Mouse (Mus musculus) gastrocnemius, adult 18-20 months (tissue): ENCODE measurements around the gene Myocos. TPM values are rescaled to one million over a fixed set of nuclear protein-coding genes. Genes with fewer than 3 reads are reported as not detected.
"Not testable (repeated sequence)": the region's sequence is repeated elsewhere in the genome, so short reads cannot be mapped to it uniquely, and the experiment has no call there.

Source experiments
- DNase-seq: peaks from one replicate; pipeline ENCODE4 v3.0.0; 2021; ENCODE audit warnings: low spot score
- long read RNA-seq, 2 experiments: library from polyadenylated mRNA; stranded (forward); transcript quantifications; one replicate each; pipeline ENCODE4 v2.0.0; 2021
- total RNA-seq, 2 experiments: library from RNA; stranded (reverse); gene quantifications; 2 replicates each; pipeline ENCODE4 v1.2.3; 2021

Myocos gene
- not detected for total RNA-seq
- long read RNA-seq, experiment 1: 0 reads
- long read RNA-seq, experiment 2: 0 reads

- DNase-seq: no peak
Observed at GRCm38 (mm10) chr1:162658119-162658518, at the start of gene Myocos. Gene Myocos, minus strand, starts transcription at chr1:162658219.

DNA sequence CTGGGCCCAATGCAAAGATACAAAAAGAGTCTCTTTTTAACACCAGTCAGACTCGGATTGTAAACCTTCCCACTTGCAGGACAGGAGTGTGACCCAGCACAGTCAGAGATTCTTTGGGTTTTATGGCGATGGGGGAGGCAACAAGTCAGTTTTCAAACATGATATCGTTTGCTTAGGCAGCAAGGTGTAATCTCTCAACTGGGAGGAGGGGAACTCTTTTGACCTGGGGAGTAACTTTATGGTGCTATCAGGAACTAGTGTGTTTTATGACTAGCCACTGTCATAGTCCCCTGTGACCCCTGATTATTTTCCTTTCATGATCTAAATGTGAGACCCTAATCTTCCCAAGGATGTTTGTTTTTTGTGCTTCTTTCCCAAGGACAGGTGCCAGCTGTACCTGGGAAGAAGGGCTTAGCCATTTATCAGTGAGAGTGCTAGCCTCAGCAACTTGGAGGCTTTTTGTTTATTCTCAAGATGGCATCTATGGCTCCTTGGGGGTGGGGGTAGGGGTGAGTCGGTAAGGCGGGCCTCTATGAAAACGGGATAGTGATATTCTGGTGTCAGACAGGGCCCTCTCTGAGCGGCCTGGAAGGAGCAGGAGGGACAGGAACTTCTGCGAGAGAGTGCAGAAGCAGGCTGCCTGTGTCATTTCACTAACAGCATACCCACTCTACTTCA, 42.5 kb upstream of the Myocos start:
- DNase-seq: no peak

- DNase-seq: peak; percentile 38
Observed at GRCm38 (mm10) chr1:162697866-162698265, 39.8 kb upstream of the Myocos start.

GRCm38 (mm10) chr1:162693721-162694120, 35.7 kb upstream of the Myocos start:
- DNase-seq: no peak

DNA sequence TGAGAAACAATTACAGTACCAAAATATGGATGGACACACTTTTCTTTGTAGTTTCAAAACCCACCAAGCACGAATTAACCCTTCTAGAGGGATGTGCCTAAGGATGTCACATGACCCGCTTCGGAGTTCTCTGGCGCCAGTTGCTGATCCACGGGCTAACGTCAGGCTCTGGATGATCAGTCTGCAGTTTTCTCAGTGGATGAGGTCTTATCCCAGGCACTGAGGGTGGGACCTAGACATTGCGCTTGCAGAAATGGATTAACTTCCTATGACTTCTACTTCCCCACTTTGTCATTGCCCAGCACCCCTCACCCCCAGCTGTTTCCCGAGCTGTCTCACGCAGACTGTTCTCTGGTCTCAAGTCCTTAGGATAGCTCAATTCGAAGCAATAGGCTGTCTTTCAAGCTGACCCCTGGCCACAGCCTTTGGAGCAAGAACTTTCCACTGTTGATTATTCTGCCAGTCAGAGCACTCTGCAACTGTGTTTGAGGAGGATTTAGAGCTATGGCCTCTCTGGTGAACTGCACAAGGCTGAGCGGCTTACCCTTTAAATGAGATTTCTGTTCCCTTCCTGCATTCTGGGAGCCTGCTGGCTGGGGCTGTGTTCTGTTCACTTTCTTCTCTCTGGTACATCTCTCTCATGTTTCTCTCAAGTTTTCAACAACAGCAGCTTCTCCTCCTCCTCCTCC, 7.6 kb upstream of the Myocos start:
- no peak for DNase-seq

- peak; percentile 83 for DNase-seq
Observed at GRCm38 (mm10) chr1:162664826-162665475, 6.9 kb upstream of the Myocos start.

- DNase-seq: peak; percentile 71
Observed at GRCm38 (mm10) chr1:162660276-162660860, 2.3 kb upstream of the Myocos start.

GRCm38 (mm10) chr1:162648416-162648815, 9.6 kb downstream of the Myocos start:
- DNase-seq: no peak

DNA sequence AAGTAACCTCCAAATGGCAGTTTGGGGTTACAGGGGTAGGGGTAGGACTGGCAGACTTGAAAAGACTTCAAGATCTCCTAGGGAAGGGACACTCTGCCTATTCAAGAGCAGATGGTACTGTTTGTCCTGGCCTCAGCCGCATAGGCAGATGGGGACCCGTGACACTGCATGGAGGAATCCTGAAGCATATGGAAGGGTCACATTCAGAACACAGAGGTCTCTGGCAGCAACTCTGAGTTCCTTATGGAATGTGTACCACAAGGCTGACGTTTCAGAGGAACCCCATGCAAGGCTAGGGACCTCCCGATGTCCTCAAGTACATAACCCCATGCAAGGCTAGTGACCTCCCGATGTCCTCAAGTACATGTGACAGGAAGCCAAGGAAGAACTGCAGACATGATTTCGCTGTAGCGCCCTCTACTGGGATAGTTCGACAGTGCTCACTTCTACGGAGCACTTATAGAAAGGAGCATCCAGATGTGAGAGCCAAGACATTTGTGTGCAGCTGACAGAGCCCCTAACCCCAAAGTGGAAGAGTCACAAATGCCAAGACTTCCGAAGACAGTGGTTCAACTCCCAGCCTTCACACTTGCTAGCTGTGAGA, 11.8 kb downstream of the Myocos start:
- DNase-seq: no peak

- DNase-seq: peak; percentile 94
Observed at GRCm38 (mm10) chr1:162643752-162644151, 14.3 kb downstream of the Myocos start.

- DNase-seq: no peak
Observed at GRCm38 (mm10) chr1:162642591-162642990, 15.4 kb downstream of the Myocos start.

GRCm38 (mm10) chr1:162639861-162640260, 18.2 kb downstream of the Myocos start:
- no peak for DNase-seq

GRCm38 (mm10) chr1:162639051-162639750, 18.8 kb downstream of the Myocos start, which contains the start of gene Myoc:
Gene Myoc, plus strand, starts transcription at chr1:162639155.
- DNase-seq: peak; percentile 39

DNA sequence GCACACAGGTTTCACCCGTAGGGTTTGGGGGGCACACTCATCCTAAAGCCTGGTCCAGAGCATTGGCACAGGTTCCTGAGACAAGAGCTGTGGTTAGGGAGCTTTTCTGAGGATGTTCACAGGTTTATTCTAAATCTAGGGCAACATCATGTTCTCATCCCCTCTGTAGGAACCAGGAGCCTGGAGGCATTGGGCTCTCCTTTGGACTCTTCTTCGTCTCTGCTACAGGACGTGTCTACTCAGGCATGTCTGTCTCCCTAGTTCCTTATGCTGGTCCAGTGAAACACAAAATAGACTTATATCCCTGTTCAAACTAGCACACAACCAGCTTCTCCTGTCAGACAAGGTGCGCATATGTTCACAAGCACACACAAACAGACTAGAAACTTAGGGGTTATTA, 19.5 kb downstream of the Myocos start:
- no peak for DNase-seq

DNA sequence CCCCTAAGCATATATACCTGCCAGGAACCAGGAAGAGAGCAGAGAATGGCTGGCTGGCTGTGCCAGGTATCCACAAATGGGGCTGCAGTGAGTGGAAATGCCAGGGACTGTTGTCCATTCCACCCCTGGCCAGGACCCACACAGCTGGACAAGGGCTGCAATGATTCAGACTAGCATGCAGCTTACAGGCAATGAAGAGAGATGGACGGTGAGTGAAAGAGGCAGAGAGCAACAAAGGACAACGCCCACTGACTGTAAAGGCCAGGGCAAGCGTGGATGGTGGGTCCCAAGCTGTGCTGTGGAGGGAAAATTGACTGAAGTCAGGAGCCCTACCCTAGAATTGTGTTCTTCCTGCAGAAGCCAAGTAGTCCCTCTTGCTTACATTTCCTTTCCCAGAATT, 21.5 kb downstream of the Myocos start:
- DNase-seq: no peak

DNA sequence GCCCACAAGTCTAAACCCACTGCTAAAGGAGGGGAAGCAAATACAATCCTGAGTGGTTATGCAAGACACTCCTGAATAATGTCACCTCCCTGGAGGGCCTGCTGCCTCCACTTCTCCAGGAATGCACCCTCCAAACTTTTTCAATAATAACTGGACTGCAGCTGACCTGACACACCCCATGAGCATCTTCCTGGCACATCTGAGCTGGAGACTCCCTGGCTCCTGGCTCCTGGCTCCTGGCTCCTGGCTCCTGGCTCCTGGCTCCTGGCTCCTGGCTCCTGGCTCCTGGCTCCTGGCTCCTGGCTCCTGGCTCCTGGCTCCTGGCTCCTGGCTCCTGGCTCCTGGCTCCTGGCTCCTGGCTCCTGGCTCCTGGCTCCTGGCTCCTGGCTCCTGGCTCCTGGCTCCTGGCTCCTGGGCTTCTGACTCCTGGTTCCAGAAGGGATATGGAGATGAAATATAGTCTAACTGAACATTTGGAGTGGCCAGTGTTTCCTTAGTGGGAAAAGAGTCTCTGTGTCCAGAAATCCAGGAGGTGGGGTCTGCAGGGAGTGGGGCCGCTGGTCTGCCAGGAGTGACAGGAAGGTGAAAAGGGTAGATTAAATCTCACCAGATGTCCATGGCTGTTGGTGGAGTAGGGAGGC, 22.6 kb downstream of the Myocos start:
- peak; percentile 71 for DNase-seq

GRCm38 (mm10) chr1:162628326-162628725, 29.7 kb downstream of the Myocos start:
- DNase-seq: not testable (repeated sequence)

DNA sequence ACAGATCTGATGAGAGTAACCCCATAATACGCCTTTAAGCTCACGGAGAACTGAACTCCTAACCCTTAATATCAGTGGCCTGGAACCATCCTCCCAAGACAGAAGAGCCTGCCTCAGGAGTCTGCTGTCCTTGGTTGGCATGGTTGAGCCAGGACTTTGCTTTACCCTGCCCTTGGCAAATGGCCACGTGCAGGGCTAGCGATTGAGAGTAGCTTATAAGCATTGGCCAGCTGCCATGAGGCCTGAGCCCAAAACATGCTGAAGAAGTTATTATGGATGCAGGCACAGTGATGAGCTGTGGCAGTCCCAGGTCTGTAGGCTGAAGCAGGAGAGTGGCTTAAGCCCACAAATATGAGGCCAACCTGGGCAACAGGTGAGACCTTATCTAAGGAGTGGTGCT, 30.2 kb downstream of the Myocos start:
- DNase-seq: not testable (repeated sequence)

GRCm38 (mm10) chr1:162625229-162625628, 32.8 kb downstream of the Myocos start:
- DNase-seq: no peak

DNA sequence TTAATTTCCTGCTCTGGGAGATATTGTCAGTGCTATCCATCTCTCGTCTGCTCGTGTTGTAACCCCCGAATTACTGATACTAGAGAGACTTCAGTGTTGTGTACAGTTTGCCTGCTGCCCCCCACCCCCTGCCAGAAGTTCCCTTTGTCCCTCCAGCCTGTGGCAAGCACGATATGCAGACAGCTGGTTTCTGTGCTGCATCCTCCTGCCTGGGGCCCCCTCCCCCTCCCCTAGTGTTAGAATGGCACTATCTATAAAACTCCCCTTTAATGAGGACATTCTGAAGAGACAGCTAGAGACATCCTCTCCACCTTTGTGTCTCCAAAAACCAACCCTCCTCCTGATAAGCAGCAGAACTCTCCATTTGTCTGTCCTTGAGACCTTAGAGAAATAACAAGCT, 34.1 kb downstream of the Myocos start:
- DNase-seq: no peak
